Mouse (Mus musculus) hindbrain, embryonic 15.5 days (tissue): ENCODE data around the gene Erbb3. TPM values are rescaled to one million over a fixed set of nuclear protein-coding genes. Genes with fewer than 3 reads are reported as not detected.
"Not testable (repeated sequence)": the region's sequence is repeated elsewhere in the genome, so short reads cannot be mapped to it uniquely, and the experiment has no call there.

ENCODE experiments used
- ATAC-seq: fragments of 200-750 bp; cut with Nextera tagmentation; 2 replicates; pipeline ENCODE4 v1.8.0; 2017; ENCODE audit warnings: low read depth, moderate number of reproducible peaks, moderate TSS enrichment; ENCODE audit not compliant: low FRiP score
- H3K27ac ChIP-seq: fragments of 300-500 bp; sonication (generic); replicated peaks from 2 replicates; pipeline ENCODE4 v1.5.1; 2015; ENCODE audit warnings: mild to moderate bottlenecking, inconsistent platforms
- H3K27me3 ChIP-seq: fragments of 300-500 bp; sonication (generic); 2 replicates; pipeline ENCODE4 v1.6.1; 2015; ENCODE audit warnings: control low read depth, inconsistent platforms
- H3K36me3 ChIP-seq: fragments of 300-500 bp; sonication (generic); 2 replicates; pipeline ENCODE4 v1.6.1; 2015; ENCODE audit warnings: control low read depth, inconsistent platforms
- H3K4me1 ChIP-seq: fragments of 300-500 bp; sonication (generic); replicated peaks from 2 replicates; pipeline ENCODE4 v1.6.1; 2015; ENCODE audit warnings: control low read depth, inconsistent platforms
- H3K4me2 ChIP-seq: fragments of 300-500 bp; sonication (generic); 2 replicates; pipeline ENCODE4 v1.6.1; 2015; ENCODE audit warnings: moderate library complexity, mild to moderate bottlenecking, inconsistent platforms
- H3K4me3 ChIP-seq: fragments of 300-500 bp; sonication (generic); 2 replicates; pipeline ENCODE4 v1.5.1; 2015; ENCODE audit warnings: mild to moderate bottlenecking, inconsistent platforms
- H3K9ac ChIP-seq: fragments of 300-500 bp; sonication (generic); 2 replicates; pipeline ENCODE4 v1.6.1; 2015; ENCODE audit warnings: inconsistent platforms
- H3K9me3 ChIP-seq: fragments of 300-500 bp; sonication (generic); 2 replicates; pipeline ENCODE4 v1.6.1; 2016; ENCODE audit warnings: control low read depth, inconsistent platforms
- WGBS: fragments of 180-500 bp; shearing (Covaris S2); methylation state at CpG from one replicate; pipeline ENCODE4 v1.1.7; 2015; 5-methylcytosine and 5-hydroxymethylcytosine counted together
- polyA plus RNA-seq: library from polyadenylated mRNA; unstranded; fragments of >200 nt; fragmentation: Nextera tagmentation; extraction: Ambion mirVana; gene quantifications from 2 replicates; pipeline ENCODE4 v1.2.1, GENCODE M21; 2015

The Erbb3 gene
- polyA plus RNA-seq, 1 experiment from 2014 or later = 1.2 TPM

GRCm38 (mm10) chr10:128549682-128550057 lies 39.8 kb downstream of the Erbb3 start:
- H3K27ac ChIP-seq = peak overlapping the region; percentile 97
- peak overlapping the region; percentile 89 for H3K4me2 ChIP-seq
- not testable (repeated sequence) for ATAC-seq, H3K27me3 ChIP-seq, H3K9ac ChIP-seq, H3K4me3 ChIP-seq, H3K36me3 ChIP-seq, H3K9me3 ChIP-seq
- H3K4me1 ChIP-seq = peaks cover 17% of the 10 kb centered on the region
- 68% methylated on average over 6 of the region's 6 CpGs for WGBS

- Histone ChIP-seq H3K4me1 (peaks cover 17% of the 10 kb centered on the region), H3K9me3 (no peaks in the 10 kb centered on the region), H3K36me3 (peaks cover 14% of the 10 kb centered on the region), H3K4me2 (peak within 1 kb of the TSS; percentile 89), H3K27ac (peak within 1 kb of the TSS; percentile 97), H3K9ac (peak within 1 kb of the TSS; percentile 65), H3K27me3 (no peaks in the 10 kb centered on the region), H3K4me3 (peak within 1 kb of the TSS; percentile 64)
- WGBS = under 1% methylated on average over 31 of the region's 31 CpGs
- peak; percentile 91 for ATAC-seq
Measured at GRCm38 (mm10) chr10:128548947-128549681, 40.3 kb downstream of the Erbb3 start, which contains the start of gene Rpl41. Rpl41 (minus strand) TSS chr10:128549305.

GRCm38 (mm10) chr10:128548051-128548791 lies 41.2 kb downstream of the Erbb3 start:
- WGBS = 0% methylated on average over 26 of the region's 30 CpGs
- H3K36me3 ChIP-seq = peaks cover 23% of the 10 kb centered on the region
- ATAC-seq, H3K27me3 ChIP-seq, H3K9me3 ChIP-seq: not testable (repeated sequence)
- peak overlapping the region; percentile 65 for H3K9ac ChIP-seq
- peak overlapping the region; percentile 97 for H3K27ac ChIP-seq
- peak overlapping the region; percentile 89 for H3K4me2 ChIP-seq
- peaks cover 17% of the 10 kb centered on the region for H3K4me1 ChIP-seq
- H3K4me3 ChIP-seq = peak overlapping the region; percentile 64

- H3K27me3 ChIP-seq = no peaks in the 10 kb centered on the region
- ATAC-seq = peak; percentile 88
- peaks cover 17% of the 10 kb centered on the region for H3K4me1 ChIP-seq
- peak within 1 kb of the TSS; percentile 97 for H3K27ac ChIP-seq
- peak within 1 kb of the TSS; percentile 65 for H3K9ac ChIP-seq
- no peaks in the 10 kb centered on the region for H3K9me3 ChIP-seq
- WGBS = under 1% methylated on average over 49 of the region's 50 CpGs
- peak within 1 kb of the TSS; percentile 89 for H3K4me2 ChIP-seq
- peak within 1 kb of the TSS; percentile 64 for H3K4me3 ChIP-seq
- H3K36me3 ChIP-seq = peaks cover 29% of the 10 kb centered on the region
Measured at GRCm38 (mm10) chr10:128547361-128548032, 42.0 kb downstream of the Erbb3 start, which contains the start of gene Zc3h10. Zc3h10 (minus strand) TSS chr10:128547774.

GRCm38 (mm10) chr10:128546787-128547186 lies 42.7 kb downstream of the Erbb3 start:
- Histone ChIP-seq H3K4me3 (peak overlapping the region; percentile 64), H3K4me2 (peak overlapping the region; percentile 89), H3K4me1 (peaks cover 17% of the 10 kb centered on the region), H3K27me3 (no peaks in the 10 kb centered on the region), H3K27ac (peak overlapping the region; percentile 97), H3K9ac (peak overlapping the region; percentile 61), H3K9me3 (no peaks in the 10 kb centered on the region), H3K36me3 (peaks cover 35% of the 10 kb centered on the region)
- 21% methylated on average over 7 of the region's 7 CpGs for WGBS
- no peak for ATAC-seq

GRCm38 (mm10) chr10:128546361-128546760 lies 43.1 kb downstream of the Erbb3 start:
- Histone ChIP-seq H3K27ac (peak overlapping the region; percentile 97), H3K4me3 (peak overlapping the region; percentile 64), H3K36me3 (peaks cover 35% of the 10 kb centered on the region), H3K9ac (peak overlapping the region; percentile 61), H3K4me1 (peaks cover 17% of the 10 kb centered on the region), H3K4me2 (peak overlapping the region; percentile 89), H3K27me3 (no peaks in the 10 kb centered on the region), H3K9me3 (no peaks in the 10 kb centered on the region)
- WGBS = 12% methylated on average over 4 of the region's 4 CpGs
- ATAC-seq = no peak

GRCm38 (mm10) chr10:128545570-128545898 lies 43.9 kb downstream of the Erbb3 start:
- H3K9me3 ChIP-seq = no peaks in the 10 kb centered on the region
- H3K27ac ChIP-seq = no peak overlapping the region
- peaks cover 39% of the 10 kb centered on the region for H3K36me3 ChIP-seq
- ATAC-seq = no peak
- H3K4me1 ChIP-seq = peaks cover 17% of the 10 kb centered on the region
- no peaks in the 10 kb centered on the region for H3K27me3 ChIP-seq
- H3K4me2 ChIP-seq = no peak overlapping the region
- no peak overlapping the region for H3K4me3 ChIP-seq
- 87% methylated on average over 3 of the region's 3 CpGs for WGBS
- no peak overlapping the region for H3K9ac ChIP-seq

GRCm38 (mm10) chr10:128544674-128545569 lies 44.5 kb downstream of the Erbb3 start:
- Histone ChIP-seq H3K4me3 (no peak overlapping the region), H3K9me3 (no peaks in the 10 kb centered on the region), H3K9ac (no peak overlapping the region), H3K27ac (no peak overlapping the region), H3K27me3 (no peaks in the 10 kb centered on the region), H3K36me3 (peaks cover 39% of the 10 kb centered on the region), H3K4me2 (no peak overlapping the region), H3K4me1 (peaks cover 17% of the 10 kb centered on the region)
- ATAC-seq = no peak
- 93% methylated on average over 37 of the region's 37 CpGs for WGBS

- no peak overlapping the region for H3K9ac ChIP-seq
- no peak overlapping the region for H3K4me2 ChIP-seq
- H3K4me3 ChIP-seq = no peak overlapping the region
- no peak for ATAC-seq
- H3K9me3 ChIP-seq = no peaks in the 10 kb centered on the region
- no peaks in the 10 kb centered on the region for H3K27me3 ChIP-seq
- peaks cover 39% of the 10 kb centered on the region for H3K36me3 ChIP-seq
- peaks cover 17% of the 10 kb centered on the region for H3K4me1 ChIP-seq
- H3K27ac ChIP-seq = no peak overlapping the region
- 97% methylated on average over 15 of the region's 15 CpGs for WGBS
Measured at GRCm38 (mm10) chr10:128544151-128544657, 45.2 kb downstream of the Erbb3 start.

- Histone ChIP-seq H3K4me3 (no peak overlapping the region), H3K27ac (no peak overlapping the region), H3K4me2 (no peak overlapping the region), H3K27me3 (no peaks in the 10 kb centered on the region), H3K4me1 (peaks cover 17% of the 10 kb centered on the region), H3K9me3 (no peaks in the 10 kb centered on the region), H3K36me3 (peaks cover 39% of the 10 kb centered on the region), H3K9ac (no peak overlapping the region)
- ATAC-seq = no peak
- 73% methylated on average over 2 of the region's 2 CpGs for WGBS
Measured at GRCm38 (mm10) chr10:128543100-128543499, 46.4 kb downstream of the Erbb3 start.

- no peak overlapping the region for H3K27ac ChIP-seq
- no peaks in the 10 kb centered on the region; the same call in 1 of the 2 replicates for H3K4me1 ChIP-seq
- H3K4me2 ChIP-seq = no peak overlapping the region
- H3K4me3 ChIP-seq = no peak overlapping the region
- 100% methylated on average over 1 of the region's 1 CpGs for WGBS
- ATAC-seq = no peak
- no peaks in the 10 kb centered on the region for H3K9me3 ChIP-seq
- H3K27me3 ChIP-seq = no peaks in the 10 kb centered on the region
- peaks cover 17% of the 10 kb centered on the region; the same call in 1 of the 2 replicates for H3K36me3 ChIP-seq
- H3K9ac ChIP-seq = no peak overlapping the region
Measured at GRCm38 (mm10) chr10:128538340-128538870, 51.0 kb downstream of the Erbb3 start.
